Mouse (Mus musculus) gastrocnemius, adult 18-20 months (tissue): ENCODE measurements around the gene 4930447C04Rik. TPM values are rescaled to one million over a fixed set of nuclear protein-coding genes. Genes with fewer than 3 reads are reported as not detected.

Experiments used
- DNase-seq: peaks from one replicate; pipeline ENCODE4 v3.0.0; 2021; ENCODE audit warnings: low spot score
- long read RNA-seq, 2 experiments: library from polyadenylated mRNA; stranded (forward); transcript quantifications; one replicate each; pipeline ENCODE4 v2.0.0; 2021
- total RNA-seq, 2 experiments: library from RNA; stranded (reverse); gene quantifications; 2 replicates each; pipeline ENCODE4 v1.2.3; 2021

The 4930447C04Rik gene
- total RNA-seq: under 1 TPM in 1 of 2 experiments, not detected in 1; 0.26 TPM
- long read RNA-seq, experiment 1: 0 reads
- long read RNA-seq, experiment 2: 0 reads

GRCm38 (mm10) chr12:72940071-72940821 lies at the start of gene 4930447C04Rik:
TSS of gene 4930447C04Rik (minus strand) at chr12:72940774.
- no peak for DNase-seq

GRCm38 (mm10) chr12:72983071-72983857 lies 42.7 kb upstream of the 4930447C04Rik start:
- peak; percentile 73 for DNase-seq

GRCm38 (mm10) chr12:72982616-72983015 lies 42.0 kb upstream of the 4930447C04Rik start:
- DNase-seq: peak; percentile 10

GRCm38 (mm10) chr12:72979236-72979635 lies 38.7 kb upstream of the 4930447C04Rik start:
- no peak for DNase-seq

- DNase-seq: no peak
Measured at GRCm38 (mm10) chr12:72977851-72978250, 37.3 kb upstream of the 4930447C04Rik start.

GRCm38 (mm10) chr12:72976718-72977117 lies 36.1 kb upstream of the 4930447C04Rik start:
- peak; percentile 73 for DNase-seq

GRCm38 (mm10) chr12:72976172-72976571 lies 35.6 kb upstream of the 4930447C04Rik start:
- no peak for DNase-seq

- peak; percentile 43 for DNase-seq
Measured at GRCm38 (mm10) chr12:72973161-72973560, 32.6 kb upstream of the 4930447C04Rik start.

- no peak for DNase-seq
Measured at GRCm38 (mm10) chr12:72970620-72971019, 30.0 kb upstream of the 4930447C04Rik start.

- DNase-seq: no peak
Measured at GRCm38 (mm10) chr12:72967541-72967940, 27.0 kb upstream of the 4930447C04Rik start.

- DNase-seq: no peak
Measured at GRCm38 (mm10) chr12:72962761-72963160, 22.2 kb upstream of the 4930447C04Rik start.

GRCm38 (mm10) chr12:72958446-72958845 lies 17.9 kb upstream of the 4930447C04Rik start:
- no peak for DNase-seq

GRCm38 (mm10) chr12:72957829-72958424 lies 17.4 kb upstream of the 4930447C04Rik start:
- no peak for DNase-seq

GRCm38 (mm10) chr12:72954906-72955305 lies 14.3 kb upstream of the 4930447C04Rik start:
- DNase-seq: no peak

- no peak for DNase-seq
Measured at GRCm38 (mm10) chr12:72953858-72954257, 13.3 kb upstream of the 4930447C04Rik start.

GRCm38 (mm10) chr12:72953089-72953488 lies 12.5 kb upstream of the 4930447C04Rik start:
- no peak for DNase-seq

GRCm38 (mm10) chr12:72947335-72947734 lies 6.8 kb upstream of the 4930447C04Rik start:
- no peak for DNase-seq

- no peak for DNase-seq
Measured at GRCm38 (mm10) chr12:72946805-72947204, 6.2 kb upstream of the 4930447C04Rik start.

- no peak for DNase-seq
Measured at GRCm38 (mm10) chr12:72946064-72946395, 5.5 kb upstream of the 4930447C04Rik start.

GRCm38 (mm10) chr12:72945301-72946063 lies 4.9 kb upstream of the 4930447C04Rik start:
- no peak for DNase-seq
